Comparison of ENCODE assay signal across 8 mouse cellular contexts in the genomic region with DNA sequence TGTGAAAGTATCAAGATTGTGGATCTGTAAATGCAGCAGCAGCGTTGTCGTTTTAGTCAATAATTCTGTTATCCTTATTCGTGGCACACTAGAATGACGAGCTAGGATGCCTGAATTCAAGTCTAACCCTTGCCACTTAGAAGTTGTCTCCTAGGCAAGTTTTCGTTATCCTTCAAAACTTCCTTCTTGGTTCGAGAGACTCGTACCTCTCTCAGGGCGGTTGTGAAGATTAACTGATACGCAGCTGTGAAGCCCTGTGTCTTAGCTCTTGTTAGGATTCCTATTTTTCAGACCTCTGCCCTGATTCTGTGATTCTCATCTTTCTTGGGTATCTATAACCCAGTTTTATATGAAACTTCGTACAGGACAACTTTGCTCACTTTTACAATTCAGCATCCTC. TPM values are rescaled to one million over a fixed set of nuclear protein-coding genes. Genes with fewer than 3 reads are reported as not detected.
DNase-seq lines count a peak whose midpoint lies in the region; ATAC-seq and TF ChIP-seq lines count a peak whose summit lies in the region.

No protein-coding gene starts in this region.

- peaks cover 47% of the 10 kb centered on the region for H3K4me1 ChIP-seq in forebrain, embryonic 13.5 days
- H3K4me1 ChIP-seq in liver, embryonic 12.5 days: peaks cover 52% of the 10 kb centered on the region

- DNase-seq in gastrocnemius, adult 2 months: no peak
- DNase-seq in gastrocnemius, postnatal 36 days: no peak
- DNase-seq in 416B (ENCODE audit: low read depth): peak; percentile 11
- no peak for DNase-seq in urinary bladder, postnatal 36 days (ENCODE audit: low spot score in 2 of 2)
- DNase-seq in ovary, postnatal 14 days (ENCODE audit: low spot score): no peak

- H3K9ac ChIP-seq in forebrain, embryonic 13.5 days: peak overlapping the region; percentile 85; the same call in 1 of the 2 replicates
- H3K9ac ChIP-seq in liver, embryonic 12.5 days: peak overlapping the region; percentile 87

- no peak for ATAC-seq in forebrain, embryonic 13.5 days
- ATAC-seq in liver, embryonic 12.5 days: no peak
- ATAC-seq in inflammation-experienced regulatory T-cells, adult 6 months: no peak

- H3K9me3 ChIP-seq in forebrain, embryonic 13.5 days (replicated peaks): no peaks in the 10 kb centered on the region
- H3K9me3 ChIP-seq in liver, embryonic 12.5 days (replicated peaks): no peaks in the 10 kb centered on the region

- peak overlapping the region; percentile 94 for H3K27ac ChIP-seq in gastrocnemius, adult 2 months
- H3K27ac ChIP-seq in forebrain, embryonic 13.5 days: no peak overlapping the region
- H3K27ac ChIP-seq in liver, embryonic 12.5 days: no peak overlapping the region

- 60% methylated on average over 10 of the region's 10 CpGs for WGBS in forebrain, embryonic 13.5 days
- 23% methylated on average over 10 of the region's 10 CpGs for WGBS in liver, embryonic 12.5 days (ENCODE audit: insufficient replicate concordance)

- H3K4me3 ChIP-seq in gastrocnemius, adult 2 months: peak overlapping the region; percentile 94
- H3K4me3 ChIP-seq in forebrain, embryonic 13.5 days: peak overlapping the region; percentile 87
- H3K4me3 ChIP-seq in liver, embryonic 12.5 days: peak overlapping the region; percentile 82

- no peak for TF ChIP-seq CTCF in gastrocnemius, adult 2 months (IDR thresholded peaks at IDR 0.05)

- H3K4me2 ChIP-seq in forebrain, embryonic 13.5 days: peak overlapping the region; percentile 89
- peak overlapping the region; percentile 90 for H3K4me2 ChIP-seq in liver, embryonic 12.5 days

- no peaks in the 10 kb centered on the region for H3K27me3 ChIP-seq in forebrain, embryonic 13.5 days
- no peaks in the 10 kb centered on the region for H3K27me3 ChIP-seq in liver, embryonic 12.5 days (replicated peaks)

- H3K36me3 ChIP-seq in forebrain, embryonic 13.5 days (ENCODE audit: poor library complexity, severe bottlenecking): peaks cover 3% of the 10 kb centered on the region; the same call in 1 of the 2 replicates
- peaks cover 18% of the 10 kb centered on the region for H3K36me3 ChIP-seq in liver, embryonic 12.5 days

- intact Hi-C loops in gastrocnemius, adult 2 months (cut with DNase I): loop anchor here (10.0 kb wide), 1 partner anchor 242 kb away; no protein-coding TSS in a partner anchor
- intact Hi-C loops in gastrocnemius, postnatal 36 days (cut with DNase I): no loop called here

RNA-seq across cellular contexts. Expression of a gene that starts 0.8 kb away (rescaled TPM):
- 10 to 100 TPM; 18.9 to 20.3 TPM for total RNA-seq in gastrocnemius, adult 2 months (2021)
- total RNA-seq in gastrocnemius, postnatal 36 days (2021): 10 to 100 TPM; 16.3 to 16.7 TPM
- polyA plus RNA-seq in forebrain, embryonic 13.5 days (2015; fragmentation: Nextera tagmentation; extraction: Ambion mirVana): 25.8 and 29.0 TPM in 2 replicates
- polyA plus RNA-seq in liver, embryonic 12.5 days (2016; fragmentation: Nextera tagmentation; extraction: Ambion mirVana): 23.9 and 24.5 TPM in 2 replicates
- polyA plus RNA-seq in inflammation-experienced regulatory T-cells, adult 6 months (2017; shearing (Covaris generic)): 10 to 100 TPM; 26.2 to 39.5 (median 34.4) TPM

RNA-seq across cellular contexts. Expression of a gene that starts 1.1 kb away (rescaled TPM):
- total RNA-seq in gastrocnemius, adult 2 months (2021): 10 to 100 TPM; 19.6 to 23.3 TPM
- 10 to 100 TPM; 17.2 to 17.3 TPM for total RNA-seq in gastrocnemius, postnatal 36 days (2021)
- 74.9 and 81.3 TPM in 2 replicates for polyA plus RNA-seq in forebrain, embryonic 13.5 days (2015; fragmentation: Nextera tagmentation; extraction: Ambion mirVana)
- polyA plus RNA-seq in liver, embryonic 12.5 days (2016; fragmentation: Nextera tagmentation; extraction: Ambion mirVana): 81.9 and 83.4 TPM in 2 replicates
- polyA plus RNA-seq in inflammation-experienced regulatory T-cells, adult 6 months (2017; shearing (Covaris generic)): 10 to 100 TPM; 59.2 to 70.5 (median 65.2) TPM
